Mouse (Mus musculus) kidney, embryonic 16.5 days (tissue): ENCODE measurements around the gene Prdm10. TPM values are rescaled to one million over a fixed set of nuclear protein-coding genes. Genes with fewer than 3 reads are reported as not detected.
A peak's percentile ranks its signal among the peaks of the same experiment; 100 is the strongest.

ENCODE experiments used
- ATAC-seq: fragments of 200-750 bp; cut with Nextera tagmentation; 2 replicates; pipeline ENCODE4 v1.8.0; 2017; ENCODE audit warnings: moderate TSS enrichment; ENCODE audit not compliant: low FRiP score, low TSS enrichment
- H3K27ac ChIP-seq: fragments of 300-500 bp; sonication (generic); 2 replicates; pipeline ENCODE4 v1.5.1; 2014; ENCODE audit warnings: low read length
- H3K27me3 ChIP-seq: fragments of 300-500 bp; sonication (generic); 2 replicates; pipeline ENCODE4 v1.6.1; 2014; ENCODE audit warnings: low read length, control low read depth, mixed read lengths; ENCODE audit not compliant: insufficient read depth
- H3K36me3 ChIP-seq: fragments of 300-500 bp; sonication (generic); 2 replicates; pipeline ENCODE4 v1.6.1; 2014; ENCODE audit warnings: low read length, control low read depth, mixed read lengths; ENCODE audit not compliant: insufficient read depth
- H3K4me1 ChIP-seq: fragments of 300-500 bp; sonication (generic); 2 replicates; pipeline ENCODE4 v1.6.1; 2014; ENCODE audit warnings: low read length, control low read depth, mixed read lengths; ENCODE audit not compliant: insufficient read depth
- H3K4me2 ChIP-seq: fragments of 300-500 bp; sonication (generic); replicated peaks from 2 replicates; pipeline ENCODE4 v1.6.1; 2014; ENCODE audit warnings: low read depth, low read length
- H3K4me3 ChIP-seq: fragments of 300-500 bp; sonication (generic); 2 replicates; pipeline ENCODE4 v1.5.1; 2014; ENCODE audit warnings: mild to moderate bottlenecking, low read length
- H3K9ac ChIP-seq: fragments of 300-500 bp; sonication (generic); replicated peaks from 2 replicates; pipeline ENCODE4 v1.6.1; 2014; ENCODE audit warnings: low read length
- H3K9me3 ChIP-seq: fragments of 300-500 bp; sonication (generic); 2 replicates; pipeline ENCODE4 v1.6.1; 2016; ENCODE audit warnings: low read length, control low read depth
- WGBS: fragments of 180-500 bp; shearing (Covaris S2); extraction: QIAGEN DNeasy Blood & Tissue Kit; methylation state at CpG from one replicate; pipeline ENCODE4 v1.1.7; 2014; 5-methylcytosine and 5-hydroxymethylcytosine counted together
- polyA plus RNA-seq: library from polyadenylated mRNA; unstranded; fragments of >200 nt; fragmentation: Nextera tagmentation; extraction: Ambion mirVana; gene quantifications from 2 replicates; pipeline ENCODE4 v1.2.1, GENCODE M21; 2015

Prdm10 gene
- polyA plus RNA-seq, 1 experiment from 2014 or later = 5.4 TPM

GRCm38 (mm10) chr9:31281011-31281662, 799 bp downstream of the Prdm10 start:
- peak; percentile 81 for ATAC-seq
- Histone ChIP-seq H3K9me3 (no peaks in the 10 kb centered on the region), H3K4me3 (peak overlapping the region; percentile 67), H3K4me2 (peak overlapping the region; percentile 68), H3K4me1 (peaks cover 18% of the 10 kb centered on the region), H3K36me3 (0 out of 2 replicates have a peak, but pooled peaks cover 2% of the 10 kb centered on the region), H3K27ac (peak overlapping the region; percentile 99), H3K27me3 (no peaks in the 10 kb centered on the region), H3K9ac (peak overlapping the region; percentile 89)
- under 1% methylated on average over 44 of the region's 63 CpGs for WGBS

- no peaks in the 10 kb centered on the region for H3K9me3 ChIP-seq
- peak overlapping the region; percentile 89 for H3K9ac ChIP-seq
- H3K4me2 ChIP-seq = peak overlapping the region; percentile 68
- peaks cover 18% of the 10 kb centered on the region for H3K4me1 ChIP-seq
- H3K36me3 ChIP-seq = 0 out of 2 replicates have a peak, but pooled peaks cover 2% of the 10 kb centered on the region
- H3K27ac ChIP-seq = peak overlapping the region; percentile 99
- peak overlapping the region; percentile 67 for H3K4me3 ChIP-seq
- ATAC-seq = no peak
- 2% methylated on average over 11 of the region's 11 CpGs for whole genome bisulfite sequencing
- H3K27me3 ChIP-seq = no peaks in the 10 kb centered on the region
Observed at GRCm38 (mm10) chr9:31281663-31282015, 1.3 kb downstream of the Prdm10 start.

- Histone ChIP-seq H3K9me3 (no peaks in the 10 kb centered on the region), H3K36me3 (0 out of 2 replicates have a peak, but pooled peaks cover 2% of the 10 kb centered on the region), H3K4me2 (no peak overlapping the region; the same call in 1 of the 2 replicates), H3K27me3 (no peaks in the 10 kb centered on the region), H3K27ac (no peak overlapping the region), H3K4me3 (no peak overlapping the region), H3K9ac (0 out of 2 replicates have a peak overlapping the region, but pooled peaks have one; percentile 13), H3K4me1 (peaks cover 18% of the 10 kb centered on the region)
- ATAC-seq = no peak
- WGBS = 70% methylated on average over 4 of the region's 4 CpGs
Observed at GRCm38 (mm10) chr9:31282536-31282935, 2.2 kb downstream of the Prdm10 start.

- H3K27ac ChIP-seq = no peak overlapping the region
- H3K27me3 ChIP-seq = no peaks in the 10 kb centered on the region
- no peak overlapping the region for H3K9ac ChIP-seq
- no peak for ATAC-seq
- no peak overlapping the region for H3K4me2 ChIP-seq
- 79% methylated on average over 4 of the region's 4 CpGs for WGBS
- H3K9me3 ChIP-seq = no peaks in the 10 kb centered on the region
- H3K4me1 ChIP-seq = peaks cover 18% of the 10 kb centered on the region
- H3K4me3 ChIP-seq = no peak overlapping the region
- H3K36me3 ChIP-seq = 0 out of 2 replicates have a peak, but pooled peaks cover 2% of the 10 kb centered on the region
Observed at GRCm38 (mm10) chr9:31283044-31283443, 2.7 kb downstream of the Prdm10 start.

GRCm38 (mm10) chr9:31283911-31284310, 3.6 kb downstream of the Prdm10 start:
- no peak for ATAC-seq
- H3K4me1 ChIP-seq = peaks cover 16% of the 10 kb centered on the region
- no peak overlapping the region for H3K4me3 ChIP-seq
- 0 out of 2 replicates have a peak, but pooled peaks cover 2% of the 10 kb centered on the region for H3K36me3 ChIP-seq
- H3K9ac ChIP-seq = no peak overlapping the region
- 85% methylated on average over 3 of the region's 3 CpGs for WGBS
- no peak overlapping the region for H3K27ac ChIP-seq
- no peak overlapping the region for H3K4me2 ChIP-seq
- H3K27me3 ChIP-seq = no peaks in the 10 kb centered on the region
- no peaks in the 10 kb centered on the region for H3K9me3 ChIP-seq

- Histone ChIP-seq H3K9me3 (no peaks in the 10 kb centered on the region), H3K36me3 (no peaks in the 10 kb centered on the region), H3K4me2 (no peak overlapping the region), H3K9ac (no peak overlapping the region), H3K4me3 (no peak overlapping the region), H3K27ac (no peak overlapping the region), H3K27me3 (no peaks in the 10 kb centered on the region), H3K4me1 (no peaks in the 10 kb centered on the region; the same call in 1 of the 2 replicates)
- 80% methylated on average over 14 of the region's 14 CpGs for WGBS
- no peak for ATAC-seq
Observed at GRCm38 (mm10) chr9:31290201-31290862, 10.0 kb downstream of the Prdm10 start.

- no peaks in the 10 kb centered on the region for H3K36me3 ChIP-seq
- H3K27me3 ChIP-seq = no peaks in the 10 kb centered on the region
- no peak overlapping the region for H3K4me3 ChIP-seq
- H3K4me1 ChIP-seq = no peaks in the 10 kb centered on the region; the same call in 1 of the 2 replicates
- H3K9ac ChIP-seq = no peak overlapping the region
- H3K27ac ChIP-seq = no peak overlapping the region
- 47% methylated on average over 4 of the region's 4 CpGs for WGBS
- H3K9me3 ChIP-seq = no peaks in the 10 kb centered on the region
- H3K4me2 ChIP-seq = no peak overlapping the region
- ATAC-seq = 0 out of 2 replicates have a peak, but pooled peaks have one; percentile 42
Observed at GRCm38 (mm10) chr9:31291978-31292377, 11.6 kb downstream of the Prdm10 start.

GRCm38 (mm10) chr9:31293208-31293607, 12.9 kb downstream of the Prdm10 start:
- no peaks in the 10 kb centered on the region for H3K36me3 ChIP-seq
- no peaks in the 10 kb centered on the region for H3K27me3 ChIP-seq
- no peak overlapping the region for H3K9ac ChIP-seq
- no peaks in the 10 kb centered on the region; the same call in 1 of the 2 replicates for H3K4me1 ChIP-seq
- no peak overlapping the region for H3K4me3 ChIP-seq
- no peaks in the 10 kb centered on the region for H3K9me3 ChIP-seq
- 80% methylated on average over 2 of the region's 2 CpGs for WGBS
- H3K4me2 ChIP-seq = no peak overlapping the region
- ATAC-seq = no peak
- no peak overlapping the region for H3K27ac ChIP-seq

GRCm38 (mm10) chr9:31295311-31295710, 15.0 kb downstream of the Prdm10 start:
- 73% methylated on average over 2 of the region's 2 CpGs for WGBS
- H3K9me3 ChIP-seq = no peaks in the 10 kb centered on the region
- no peak for ATAC-seq
- H3K27ac ChIP-seq = no peak overlapping the region
- H3K27me3 ChIP-seq = no peaks in the 10 kb centered on the region
- H3K4me2 ChIP-seq = no peak overlapping the region
- no peak overlapping the region for H3K9ac ChIP-seq
- no peaks in the 10 kb centered on the region for H3K36me3 ChIP-seq
- H3K4me3 ChIP-seq = no peak overlapping the region
- no peaks in the 10 kb centered on the region; the same call in 1 of the 2 replicates for H3K4me1 ChIP-seq

GRCm38 (mm10) chr9:31296293-31296692, 16.0 kb downstream of the Prdm10 start:
- ATAC-seq = no peak
- H3K4me1 ChIP-seq = no peaks in the 10 kb centered on the region
- WGBS = 85% methylated on average over 3 of the region's 3 CpGs
- H3K27ac ChIP-seq = no peak overlapping the region
- H3K4me3 ChIP-seq = no peak overlapping the region
- H3K4me2 ChIP-seq = no peak overlapping the region
- H3K9ac ChIP-seq = no peak overlapping the region
- H3K27me3 ChIP-seq = no peaks in the 10 kb centered on the region
- no peaks in the 10 kb centered on the region for H3K9me3 ChIP-seq
- no peaks in the 10 kb centered on the region for H3K36me3 ChIP-seq
